Mouse (Mus musculus) adrenal gland, postnatal 10 days (tissue): Measurements from ENCODE around the gene Ifngr1. TPM values are rescaled to one million over a fixed set of nuclear protein-coding genes. Genes with fewer than 3 reads are reported as not detected.

ENCODE experiments used
- DNase-seq: peaks from one replicate; pipeline ENCODE4 v3.0.0; 2021; ENCODE audit warnings: mixed read lengths
- long read RNA-seq, 2 experiments: library from polyadenylated mRNA; stranded (forward); transcript quantifications; one replicate each; pipeline ENCODE4 v2.0.0; 2021
- total RNA-seq, 2 experiments: library from RNA; stranded (reverse); gene quantifications; 2 replicates each; pipeline ENCODE4 v1.2.3; 2021

Ifngr1 gene
- total RNA-seq, result 10 to 100 TPM; 60.2 to 87.8 TPM
- long read RNA-seq, experiment 1, transcript Ifngr1-201 (7 exons, 2,112 nt), result major isoform, 157 of 170 reads
- long read RNA-seq, experiment 1, partial matches to known transcripts, result 3 of 170 reads
- long read RNA-seq, experiment 1, other reads (novel, unspliced or antisense), result 4 of 170 reads
- long read RNA-seq, experiment 2, transcript Ifngr1-201 (7 exons, 2,112 nt), result major isoform, 72 of 79 reads
- long read RNA-seq, experiment 2, partial matches to known transcripts, result 1 of 79 reads
- long read RNA-seq, experiment 2, other reads (novel, unspliced or antisense), result 4 of 79 reads

DNA sequence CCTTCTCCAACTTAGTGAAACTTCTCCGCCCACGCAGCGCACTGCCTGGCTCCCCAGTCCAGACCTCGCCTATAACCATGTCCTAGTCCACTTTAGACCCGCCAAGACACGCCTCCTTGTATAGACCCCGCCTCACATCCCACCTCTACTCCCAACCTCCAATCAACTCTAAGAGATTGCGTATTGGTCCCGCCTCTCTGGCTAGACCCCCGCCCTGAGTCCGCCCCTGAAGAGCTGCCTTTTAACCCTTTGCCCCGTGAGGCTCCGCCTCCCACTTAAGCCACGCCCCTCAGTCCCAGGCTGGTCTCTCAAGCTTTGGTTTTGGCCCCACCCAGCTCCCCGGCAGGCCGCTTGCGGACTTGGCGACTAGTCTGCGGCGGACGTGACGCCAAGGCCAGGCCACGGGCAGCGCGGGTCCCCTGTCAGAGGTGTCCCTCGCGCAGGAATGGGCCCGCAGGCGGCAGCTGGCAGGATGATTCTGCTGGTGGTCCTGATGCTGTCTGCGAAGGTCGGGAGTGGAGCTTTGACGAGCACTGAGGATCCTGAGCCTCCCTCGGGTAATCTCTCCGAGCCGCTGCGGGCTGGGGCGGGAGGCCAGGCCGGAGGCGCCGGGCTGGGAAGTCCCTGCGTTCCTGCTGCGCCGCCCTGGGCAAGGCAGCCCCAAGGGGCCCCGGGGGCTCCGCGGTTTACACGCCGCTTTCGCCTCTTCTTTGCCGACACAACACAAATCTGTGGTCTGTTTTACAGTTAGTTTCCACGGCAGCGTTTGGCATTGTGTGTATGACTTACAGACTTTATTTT, at the start of gene Ifngr1:
Gene Ifngr1 (plus strand): TSS at position 309 of the 801 bp plus-strand sequence.
- peak; percentile 99 for DNase-seq

DNA sequence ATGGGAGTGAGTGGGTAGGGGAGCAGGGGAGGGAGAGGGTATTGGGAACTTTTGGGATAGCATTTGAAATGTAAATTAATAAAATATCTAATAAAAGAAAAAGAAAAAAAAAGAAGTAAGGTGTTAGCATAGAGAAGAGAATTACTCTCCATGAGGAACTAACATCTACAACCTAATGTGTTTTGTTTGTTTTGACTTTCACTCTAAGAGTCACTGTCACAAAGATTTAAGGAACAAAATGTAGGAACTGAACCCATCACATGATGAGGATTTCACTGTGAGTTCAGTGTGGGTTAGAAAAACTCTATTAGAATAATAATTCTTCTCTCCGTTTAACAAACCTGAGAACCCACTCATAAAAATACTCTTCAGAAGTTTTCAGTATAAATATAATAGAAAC, 44.9 kb upstream of the Ifngr1 start:
- DNase-seq, result no peak

DNA sequence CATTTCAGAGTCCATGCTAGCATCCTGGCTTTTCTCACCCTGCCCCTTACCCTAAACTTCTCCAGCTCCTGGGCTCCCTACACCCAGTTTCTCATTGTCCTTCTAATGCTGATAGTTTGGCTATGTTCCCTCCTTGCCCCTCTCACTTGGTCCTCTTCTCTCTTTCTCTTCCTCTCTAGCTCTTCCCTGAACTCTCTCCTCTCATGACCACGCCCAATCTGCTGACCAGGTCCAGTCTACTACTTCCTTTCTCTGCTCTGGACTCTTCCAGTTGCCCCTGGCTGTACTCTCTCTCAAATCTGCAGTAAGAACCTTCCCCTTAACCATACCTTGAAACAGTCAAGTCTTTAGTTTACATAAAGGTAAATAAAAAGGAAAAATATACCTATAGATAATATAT, 43.7 kb upstream of the Ifngr1 start:
- no peak for DNase-seq

DNA sequence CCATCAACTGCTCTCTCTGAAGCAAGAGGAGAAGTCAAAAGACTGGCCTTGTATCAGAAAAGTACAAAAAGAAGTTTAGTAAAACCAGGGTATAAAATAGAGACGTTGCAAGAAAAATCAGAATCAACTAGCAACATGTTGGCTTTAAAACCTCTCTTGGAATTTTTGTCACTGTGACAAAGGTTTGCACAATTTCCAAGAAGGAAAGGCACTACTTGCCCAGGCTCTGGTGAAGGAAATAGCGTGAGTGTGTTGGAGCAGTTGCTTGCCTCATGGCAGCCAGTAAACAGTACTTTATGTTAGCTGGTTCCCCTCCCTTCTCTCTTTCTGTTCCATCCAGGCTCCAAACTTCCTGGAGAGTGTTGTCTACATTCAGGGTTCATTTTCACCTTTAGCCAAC, 43.3 kb upstream of the Ifngr1 start:
- DNase-seq, result no peak

DNA sequence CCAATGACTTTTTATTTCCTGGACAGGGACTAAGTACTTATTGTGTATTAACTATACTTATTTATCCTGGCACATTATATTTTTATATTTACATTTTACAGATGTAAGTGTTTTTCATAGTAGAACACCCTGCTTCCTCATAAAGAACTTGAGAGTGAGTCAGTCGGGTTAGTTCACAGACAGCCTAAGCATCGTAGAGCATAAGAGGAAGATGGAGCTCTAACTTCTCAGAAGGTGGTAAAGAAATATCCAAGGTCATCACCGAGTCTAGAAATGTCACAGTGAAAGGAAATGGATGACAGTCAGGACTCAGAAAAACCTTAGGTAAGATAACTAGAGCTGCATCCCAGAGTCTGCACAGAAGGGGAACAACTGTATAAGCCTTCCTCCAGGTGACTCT, 40.2 kb upstream of the Ifngr1 start:
- no peak for DNase-seq

DNA sequence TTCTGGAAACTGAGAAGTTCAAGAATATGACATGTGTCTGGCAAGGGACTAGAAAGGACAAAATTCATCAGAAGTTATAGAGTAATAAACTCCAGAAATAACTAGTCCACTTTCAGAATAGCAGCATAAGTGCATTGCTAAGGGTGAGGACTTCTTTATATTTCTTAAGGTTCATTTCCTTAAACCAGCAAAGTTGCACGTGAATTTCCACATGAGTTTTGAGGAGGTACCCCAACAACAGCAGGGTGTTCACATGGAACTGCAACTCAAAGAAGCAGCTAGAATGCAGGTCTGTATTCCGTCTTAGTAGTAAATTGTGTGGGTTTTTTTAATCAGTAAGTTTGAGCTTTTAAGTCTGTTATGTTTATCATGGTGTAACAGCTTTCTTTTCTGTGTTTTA, 37.9 kb upstream of the Ifngr1 start:
- DNase-seq, result no peak

DNA sequence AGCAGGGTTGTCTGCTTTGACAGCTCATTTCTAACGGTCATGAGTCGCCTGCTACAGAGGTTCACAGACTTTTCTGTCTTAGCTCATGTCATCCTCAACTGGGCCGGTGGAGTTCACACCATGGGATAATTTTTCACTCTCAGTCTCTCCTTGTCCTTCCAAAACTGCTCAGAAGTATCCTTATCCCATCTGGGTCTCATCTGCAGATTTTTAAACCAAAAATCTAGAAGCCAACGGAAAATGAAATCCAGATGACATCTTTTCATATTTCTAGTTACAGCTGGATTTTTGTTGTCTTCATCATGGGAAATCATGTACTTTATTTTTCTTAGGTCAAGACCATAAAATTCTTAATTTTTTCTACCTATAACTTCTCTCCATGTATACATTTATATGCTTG, 34.1 kb upstream of the Ifngr1 start:
- DNase-seq, result no peak

DNA sequence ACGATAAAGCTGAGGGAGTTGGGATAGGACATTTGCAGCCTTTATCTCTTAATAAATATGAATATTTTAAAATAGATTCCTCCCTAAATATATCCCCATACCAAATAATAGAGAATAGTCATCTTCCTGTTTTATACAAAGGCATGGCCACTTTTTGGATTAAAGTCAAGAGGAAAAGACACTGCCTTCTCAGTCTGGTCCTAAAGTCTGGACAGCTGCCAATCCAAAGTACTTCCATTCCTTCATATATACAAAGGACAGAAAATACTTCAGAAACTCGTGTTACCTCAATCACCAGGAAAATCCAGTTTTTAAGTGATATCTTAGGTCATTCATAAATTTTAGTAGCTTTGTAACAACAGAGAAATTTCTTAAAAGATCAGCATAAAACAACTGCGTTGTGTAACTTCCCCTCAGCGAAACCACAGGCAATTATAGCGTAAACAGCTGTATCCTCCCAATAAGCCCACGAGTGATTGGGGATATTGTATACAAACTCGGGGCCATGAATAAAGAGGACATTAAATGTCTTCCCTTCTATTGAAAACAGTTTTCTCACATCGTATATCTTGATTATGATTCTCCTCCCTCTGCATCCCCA, 32.1 kb upstream of the Ifngr1 start:
- DNase-seq, result no peak

DNA sequence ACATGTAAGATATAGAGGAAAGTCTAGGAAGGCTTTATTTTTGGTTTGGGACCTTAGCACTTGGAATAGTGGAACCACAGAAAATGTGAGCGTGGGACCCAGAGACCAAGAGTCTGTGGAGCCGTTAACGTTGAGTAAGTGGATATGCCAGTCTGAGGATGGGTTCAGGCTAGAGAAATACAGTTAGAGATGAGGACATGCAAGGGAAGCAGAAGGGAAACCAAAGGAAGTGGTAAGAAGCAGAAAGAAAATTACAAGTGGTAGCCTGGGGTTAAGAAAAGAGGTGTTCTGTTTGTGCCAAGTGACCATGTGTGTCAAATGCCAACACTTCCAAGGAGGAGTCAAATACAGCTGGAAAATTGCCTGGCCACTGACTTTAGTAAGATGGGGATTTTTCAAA, 29.2 kb upstream of the Ifngr1 start:
- DNase-seq, result no peak

DNA sequence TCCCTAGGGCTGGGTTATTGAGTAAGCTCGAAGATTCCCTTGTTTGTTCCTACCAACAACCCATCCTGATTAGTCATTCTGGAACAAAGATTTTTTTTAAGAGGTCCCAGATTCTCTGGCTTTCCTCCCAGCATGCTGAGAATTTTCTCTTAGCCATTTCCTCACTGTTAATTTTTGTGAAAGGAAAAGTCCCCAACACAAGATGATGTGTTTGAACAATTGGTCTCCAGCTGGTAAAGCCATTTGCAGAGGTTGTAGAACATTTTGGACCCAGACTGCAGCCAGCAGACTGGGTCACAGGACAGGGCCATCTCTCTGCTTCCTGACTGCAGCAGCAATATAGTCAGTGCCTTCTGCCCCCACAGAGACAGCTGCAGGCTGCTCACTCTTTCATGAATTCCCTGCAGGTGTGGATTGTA, 28.3 kb upstream of the Ifngr1 start:
- DNase-seq, result no peak

DNA sequence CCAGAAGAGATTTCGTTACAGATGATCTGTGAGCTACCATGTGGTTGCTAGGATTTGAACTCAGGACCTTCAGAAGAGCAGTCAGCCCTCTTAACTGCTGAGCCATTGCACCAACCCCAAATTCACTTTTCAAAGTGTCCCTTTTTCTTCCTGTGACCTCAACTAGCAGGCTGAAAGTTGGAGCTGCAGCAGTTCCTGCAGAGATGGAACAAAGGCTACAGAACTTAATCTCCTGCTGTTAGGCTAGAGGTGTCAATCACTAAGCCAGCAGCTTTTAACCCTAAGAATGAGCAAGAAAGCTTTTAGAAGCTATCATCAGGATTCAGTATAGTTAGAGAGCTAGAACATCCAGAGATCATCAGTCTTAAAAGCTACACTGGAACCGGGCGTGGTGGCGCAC, 24.3 kb upstream of the Ifngr1 start:
- DNase-seq, result no peak

DNA sequence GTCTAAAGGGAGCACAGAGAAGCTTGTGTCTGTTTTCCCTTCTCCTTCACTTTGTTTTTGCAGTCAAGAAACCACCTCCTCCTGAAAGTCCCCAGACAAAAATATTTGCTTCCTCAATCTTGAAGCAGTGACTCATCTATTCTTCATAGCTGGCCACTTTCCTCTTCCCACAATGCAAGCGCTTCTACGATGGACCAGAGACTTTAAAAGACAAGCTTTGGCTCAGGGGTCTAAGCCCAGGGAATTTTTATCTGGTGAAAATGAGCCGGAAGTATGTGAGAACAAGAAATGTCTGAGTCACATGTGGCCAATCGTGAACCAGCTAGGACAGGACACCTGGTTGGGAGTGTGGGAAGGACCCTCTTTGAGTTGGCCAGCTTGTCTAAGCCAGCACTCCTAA, 21.5 kb upstream of the Ifngr1 start:
- no peak for DNase-seq

DNA sequence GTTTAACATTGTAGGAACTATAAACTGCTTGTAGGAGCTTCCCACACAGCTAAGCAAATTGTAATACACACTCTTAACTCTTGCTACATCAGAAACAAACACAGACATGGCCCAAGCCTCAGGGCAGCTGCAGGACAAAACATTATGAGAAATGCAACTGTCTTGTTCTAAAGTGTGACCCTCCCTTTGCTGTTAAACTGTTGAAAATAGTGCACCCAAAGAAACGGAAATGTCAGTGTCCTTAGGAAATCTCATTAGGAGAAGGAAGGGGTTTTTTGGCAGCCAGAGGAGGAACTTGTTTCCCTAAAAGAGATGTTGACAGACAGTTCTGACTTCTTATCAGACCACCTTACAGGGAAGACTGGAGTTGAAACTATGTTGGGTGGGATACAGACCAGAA, 21.0 kb upstream of the Ifngr1 start:
- DNase-seq, result no peak

DNA sequence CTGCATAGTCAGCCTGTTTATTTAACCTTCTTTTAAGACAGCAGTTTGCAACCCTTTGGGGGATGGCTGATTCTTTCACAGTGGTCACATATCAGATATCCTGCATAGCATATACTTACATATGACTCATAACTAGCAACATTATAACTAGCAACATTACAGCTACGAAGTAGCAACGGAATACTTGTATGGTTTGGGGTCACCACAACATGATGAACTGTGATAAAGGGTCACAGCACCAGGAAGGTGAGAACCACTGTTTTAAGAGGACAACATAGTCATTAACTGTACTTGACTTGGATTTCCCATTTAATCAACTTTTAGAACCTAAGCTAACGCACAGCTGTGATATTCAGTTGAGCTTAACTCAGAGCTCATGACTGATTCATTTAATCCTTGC, 14.2 kb upstream of the Ifngr1 start:
- DNase-seq, result no peak

DNA sequence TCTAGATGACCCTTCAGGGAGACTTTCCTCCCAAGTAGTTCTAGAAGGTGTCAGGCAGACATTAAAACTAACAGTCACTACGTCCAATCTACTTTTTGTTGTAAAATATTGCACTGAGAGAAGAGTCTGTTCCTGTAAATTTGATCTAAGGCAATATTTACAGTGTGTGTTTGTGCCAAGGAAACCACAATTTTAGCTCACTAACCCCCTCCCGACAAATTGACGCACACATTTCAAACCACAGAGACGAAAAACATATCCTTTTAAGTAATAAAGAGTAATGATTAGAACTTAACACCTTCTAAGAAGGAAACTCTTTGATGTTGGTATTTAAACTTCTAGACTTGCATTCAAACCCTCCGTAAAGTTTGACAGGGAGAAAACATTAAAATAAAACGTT, 13.7 kb upstream of the Ifngr1 start:
- DNase-seq, result no peak

DNA sequence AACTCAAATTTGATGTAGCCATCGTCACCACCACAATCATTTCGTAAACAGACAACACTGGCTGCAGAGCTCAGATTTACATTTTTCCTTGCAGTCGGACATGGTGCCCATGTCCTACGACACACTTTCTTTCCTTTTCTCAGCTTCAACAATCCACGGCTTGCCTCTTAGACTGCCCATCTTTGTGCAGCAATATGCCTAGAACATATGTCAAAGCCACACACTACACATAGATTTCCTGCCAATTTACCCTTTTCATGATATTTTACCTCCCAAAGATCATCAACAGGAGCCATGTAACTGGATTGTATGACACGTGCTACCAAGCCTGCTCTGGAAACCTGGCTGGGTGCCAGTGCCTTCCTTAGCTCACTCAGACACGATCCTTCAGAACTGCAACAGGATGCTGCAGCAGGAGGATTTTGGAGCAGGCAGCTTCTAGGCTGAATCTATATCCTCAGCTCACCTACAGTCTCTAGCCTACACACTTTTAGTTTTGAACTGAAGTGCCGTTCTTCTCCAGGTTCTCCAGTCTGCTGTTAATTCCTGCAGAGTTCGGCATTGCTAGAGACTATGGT, 13.3 kb upstream of the Ifngr1 start:
- DNase-seq, result peak; percentile 54

DNA sequence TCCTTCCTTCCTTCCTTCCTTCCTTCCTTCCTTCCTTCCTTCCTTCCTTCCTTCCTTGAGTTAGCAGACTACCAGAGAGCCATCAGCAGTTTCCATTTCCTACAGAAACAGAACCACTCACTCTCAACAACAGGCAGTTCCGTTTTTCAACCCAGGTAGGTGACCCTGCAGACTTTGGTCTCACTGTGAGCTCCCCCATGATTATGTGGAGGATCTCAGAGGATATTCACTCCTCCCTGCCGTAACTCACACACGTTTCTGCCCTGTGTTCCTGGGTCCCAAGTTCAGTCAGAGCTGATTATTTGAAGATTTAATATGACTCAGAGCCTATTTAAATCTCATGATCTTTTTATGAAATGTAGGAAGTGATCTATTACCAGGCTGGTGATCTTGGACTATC, 11.1 kb upstream of the Ifngr1 start:
- DNase-seq, result no peak

DNA sequence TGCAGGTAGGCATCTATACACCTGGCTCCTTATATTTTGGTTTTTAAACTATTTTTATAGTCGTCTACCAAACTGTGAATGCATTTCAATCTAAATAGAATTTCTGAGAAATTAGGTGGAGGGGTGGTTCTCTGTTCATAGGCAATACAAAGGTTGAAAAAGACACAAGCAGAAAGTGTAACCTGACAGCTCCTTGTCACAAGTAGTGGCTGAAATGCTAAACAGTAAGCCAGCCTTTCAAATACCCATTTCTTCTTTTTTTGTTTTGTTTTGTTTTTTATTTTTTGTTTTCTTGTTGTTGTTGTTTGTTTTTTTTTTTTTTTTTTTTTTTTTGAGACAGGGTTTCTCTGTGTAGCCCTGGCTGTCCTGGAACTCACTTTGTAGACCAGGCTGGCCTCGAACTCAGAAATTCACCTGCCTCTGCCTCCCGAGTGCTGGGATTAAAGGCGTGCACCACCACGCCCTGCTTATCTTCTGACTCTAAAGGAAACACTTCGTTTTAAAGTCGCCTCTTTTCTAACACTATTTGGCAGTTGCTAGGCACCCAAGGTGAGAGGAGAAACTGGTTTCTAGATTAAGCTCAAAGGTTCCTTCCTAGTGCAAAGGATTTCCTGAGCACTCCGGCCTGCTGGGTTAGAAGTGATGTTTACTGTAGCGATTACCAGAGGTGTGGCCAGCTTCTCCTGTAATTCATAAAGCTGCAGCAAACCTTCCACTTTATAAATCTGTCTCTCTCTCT, 9.7 kb upstream of the Ifngr1 start:
- no peak for DNase-seq

DNA sequence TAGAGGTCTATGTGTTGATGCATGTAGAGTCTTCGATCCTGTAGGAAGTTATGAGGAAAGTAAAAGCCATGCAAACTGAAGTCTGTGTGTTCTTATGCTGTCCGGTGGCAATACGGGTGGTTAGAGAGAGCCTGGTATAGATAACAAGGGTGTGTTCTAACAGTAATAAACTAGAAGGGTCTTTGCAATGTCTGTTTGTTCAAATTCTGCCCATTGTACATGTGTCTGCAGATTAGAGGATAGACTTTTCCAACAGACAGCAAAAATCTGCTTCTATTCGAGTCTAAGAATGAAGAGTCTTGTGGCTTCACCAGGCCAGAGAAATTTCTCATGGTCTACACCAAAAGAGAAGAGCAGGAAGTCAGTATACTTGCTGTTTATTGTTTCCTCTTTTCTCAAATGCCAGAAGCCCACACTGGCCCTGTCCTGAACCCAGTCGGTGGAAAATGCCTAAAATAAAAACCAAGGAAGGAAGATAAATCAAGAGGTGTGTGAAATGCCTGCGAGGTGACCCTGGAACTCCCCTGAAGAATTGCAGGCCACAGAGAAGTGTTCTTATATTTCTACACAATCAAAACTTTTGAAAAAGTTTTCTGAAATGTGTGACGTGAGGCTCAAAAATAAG, 8.8 kb upstream of the Ifngr1 start:
- no peak for DNase-seq

DNA sequence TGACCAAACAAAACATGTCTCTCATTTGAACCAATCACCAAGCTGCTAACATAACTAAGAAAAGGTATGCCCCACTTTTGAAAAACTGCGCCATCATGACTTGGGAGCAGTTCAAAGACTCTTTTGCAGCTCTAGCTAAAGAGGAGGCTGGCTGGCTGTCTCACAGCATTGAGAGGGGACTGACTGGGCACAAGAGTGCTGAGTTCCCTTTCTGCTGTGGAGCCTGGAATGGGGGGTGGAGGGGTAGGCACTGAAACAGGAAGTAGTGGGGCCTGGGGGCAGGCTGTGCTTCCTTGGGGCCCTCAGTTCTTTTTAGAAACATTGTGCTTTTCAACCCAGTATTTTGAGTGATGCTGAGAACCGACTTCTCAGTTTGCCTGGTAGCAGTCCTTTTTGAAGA, 7.7 kb upstream of the Ifngr1 start:
- DNase-seq, result no peak

DNA sequence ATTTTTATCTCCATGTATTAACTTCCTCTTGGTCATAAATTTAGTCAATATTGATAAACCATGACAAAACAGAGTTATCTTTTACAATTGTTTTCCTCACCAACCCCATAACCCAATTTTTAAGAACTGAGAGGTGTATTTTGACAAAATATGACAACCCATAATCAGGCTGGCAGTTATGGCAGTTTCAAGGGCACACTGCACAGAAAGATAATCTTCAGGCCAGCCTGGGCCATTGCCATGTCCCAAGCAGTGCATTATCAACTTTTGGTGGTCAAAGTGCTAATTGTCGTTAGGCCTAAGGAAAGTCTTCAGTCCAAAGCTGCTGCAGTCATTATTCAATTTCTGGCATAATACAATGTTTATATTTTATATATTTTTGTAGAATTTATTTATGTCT, 6.9 kb upstream of the Ifngr1 start:
- DNase-seq, result no peak

DNA sequence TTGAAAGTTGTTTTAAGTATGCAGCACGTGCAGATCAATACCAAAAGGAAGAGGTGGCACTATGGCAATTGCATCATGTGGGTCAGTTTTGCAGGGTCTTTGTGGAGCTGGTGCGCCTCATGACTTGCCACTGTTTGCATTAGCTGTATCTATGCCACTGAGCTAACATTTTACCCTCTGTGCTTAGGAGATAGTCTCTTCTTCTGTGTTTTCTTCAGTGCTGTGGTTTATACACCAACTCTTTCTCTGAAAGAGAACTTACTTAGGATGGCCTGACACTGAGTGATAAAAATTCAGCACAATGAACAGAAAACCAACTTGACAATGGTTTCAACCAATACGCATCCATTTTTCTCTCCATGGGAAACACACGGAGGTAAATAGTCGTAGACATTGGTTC, 5.9 kb upstream of the Ifngr1 start:
- DNase-seq, result no peak
